Mouse (Mus musculus): Measurements from ENCODE around the gene Cdkal1.

DNA sequence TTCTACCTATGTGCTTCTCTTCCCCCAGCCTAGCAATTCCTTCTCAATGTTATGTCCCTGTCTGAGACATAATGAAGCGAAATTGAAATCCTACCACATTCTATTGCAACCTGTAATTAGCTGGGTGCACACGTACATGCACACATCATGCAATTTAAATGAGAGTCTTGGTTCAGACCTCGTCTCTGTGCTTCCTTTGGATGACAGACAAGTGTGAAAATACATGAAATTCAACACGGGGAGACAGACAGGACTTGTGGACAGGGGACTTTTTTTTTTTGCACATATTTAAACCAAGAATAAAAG is 484.1 kb downstream of the Cdkal1 start:
- no peak for TF ChIP-seq CTCF (IDR thresholded peaks at IDR 0.05; ENCODE audit: low read depth)
- TF ChIP-seq EP300 (IDR thresholded peaks at IDR 0.05; ENCODE audit: low read depth) = no peak

All from liver, postnatal 0 days (tissue).